Mouse (Mus musculus) ES-Bruce4 (cell line): Measurements from ENCODE around the gene Ehbp1l1. TPM values are rescaled to one million over a fixed set of nuclear protein-coding genes. Genes with fewer than 3 reads are reported as not detected.

Experiments used
- H3K27ac ChIP-seq: 2 replicates; pipeline ENCODE4 v1.5.1; 2012; ENCODE audit warnings: low read length, inconsistent platforms; ENCODE audit not compliant: insufficient read depth
- H3K27me3 ChIP-seq: 2 replicates; pipeline ENCODE4 v1.6.1; 2012; ENCODE audit warnings: mild to moderate bottlenecking, low read length, inconsistent platforms; ENCODE audit not compliant: control insufficient read depth, poor library complexity, insufficient read depth, severe bottlenecking
- H3K36me3 ChIP-seq: 2 replicates; pipeline ENCODE4 v1.6.1; 2012; ENCODE audit warnings: inconsistent platforms, mild to moderate bottlenecking, low read length, moderate library complexity; ENCODE audit not compliant: control insufficient read depth, poor library complexity, insufficient read depth, severe bottlenecking
- H3K4me1 ChIP-seq: one replicate; pipeline ENCODE4 v1.8.1; 2011; ENCODE audit warnings: low read length; ENCODE audit not compliant: control insufficient read depth, insufficient read depth
- H3K4me3 ChIP-seq: 2 replicates; pipeline ENCODE4 v1.5.1; 2011; ENCODE audit warnings: low read depth, mild to moderate bottlenecking, low read length
- H3K9ac ChIP-seq: 2 replicates; pipeline ENCODE4 v1.6.1; 2012; ENCODE audit warnings: low read depth, mild to moderate bottlenecking, inconsistent platforms; ENCODE audit not compliant: poor library complexity, severe bottlenecking
- H3K9me3 ChIP-seq: replicated peaks from 2 replicates; pipeline ENCODE4 v1.6.1; 2012; ENCODE audit warnings: mild to moderate bottlenecking, low read length, inconsistent platforms; ENCODE audit not compliant: control insufficient read depth, poor library complexity, insufficient read depth, severe bottlenecking
- CTCF ChIP-seq: IDR thresholded peaks from one replicate; pipeline ENCODE4 v1.8.1; 2011; ENCODE audit warnings: low read depth, low read length
- EP300 ChIP-seq: IDR thresholded peaks from 2 replicates; pipeline ENCODE4 v1.6.1; 2011; ENCODE audit warnings: low read depth, low read length; ENCODE audit not compliant: insufficient read depth
- POLR2A ChIP-seq: IDR thresholded peaks from one replicate; pipeline ENCODE4 v1.8.1; 2011; ENCODE audit warnings: low read length; ENCODE audit not compliant: insufficient read depth
- polyA plus RNA-seq: library from polyadenylated mRNA; stranded (reverse); fragments of >200 nt; gene quantifications from 2 replicates; pipeline ENCODE4 v1.2.4, GENCODE M21; 2011; ENCODE audit warnings: low read depth; ENCODE audit not compliant: missing spikeins, insufficient read depth, insufficient read length

The Ehbp1l1 gene
- polyA plus RNA-seq, 1 experiment, result 4.3 TPM

GRCm38 (mm10) chr19:5746907-5747363, 20.8 kb upstream of the Ehbp1l1 start:
- H3K9me3 ChIP-seq, result no peaks in the 10 kb centered on the region
- H3K4me3 ChIP-seq, result no peak overlapping the region
- TF ChIP-seq CTCF (no peak), POLR2A (no peak), EP300 (no peak)
- H3K9ac ChIP-seq, result no peak overlapping the region
- no peak overlapping the region for H3K27ac ChIP-seq
- peaks cover 7% of the 10 kb centered on the region for H3K4me1 ChIP-seq
- no peaks in the 10 kb centered on the region for H3K36me3 ChIP-seq
- no peaks in the 10 kb centered on the region; the same call in 1 of the 2 replicates for H3K27me3 ChIP-seq

DNA sequence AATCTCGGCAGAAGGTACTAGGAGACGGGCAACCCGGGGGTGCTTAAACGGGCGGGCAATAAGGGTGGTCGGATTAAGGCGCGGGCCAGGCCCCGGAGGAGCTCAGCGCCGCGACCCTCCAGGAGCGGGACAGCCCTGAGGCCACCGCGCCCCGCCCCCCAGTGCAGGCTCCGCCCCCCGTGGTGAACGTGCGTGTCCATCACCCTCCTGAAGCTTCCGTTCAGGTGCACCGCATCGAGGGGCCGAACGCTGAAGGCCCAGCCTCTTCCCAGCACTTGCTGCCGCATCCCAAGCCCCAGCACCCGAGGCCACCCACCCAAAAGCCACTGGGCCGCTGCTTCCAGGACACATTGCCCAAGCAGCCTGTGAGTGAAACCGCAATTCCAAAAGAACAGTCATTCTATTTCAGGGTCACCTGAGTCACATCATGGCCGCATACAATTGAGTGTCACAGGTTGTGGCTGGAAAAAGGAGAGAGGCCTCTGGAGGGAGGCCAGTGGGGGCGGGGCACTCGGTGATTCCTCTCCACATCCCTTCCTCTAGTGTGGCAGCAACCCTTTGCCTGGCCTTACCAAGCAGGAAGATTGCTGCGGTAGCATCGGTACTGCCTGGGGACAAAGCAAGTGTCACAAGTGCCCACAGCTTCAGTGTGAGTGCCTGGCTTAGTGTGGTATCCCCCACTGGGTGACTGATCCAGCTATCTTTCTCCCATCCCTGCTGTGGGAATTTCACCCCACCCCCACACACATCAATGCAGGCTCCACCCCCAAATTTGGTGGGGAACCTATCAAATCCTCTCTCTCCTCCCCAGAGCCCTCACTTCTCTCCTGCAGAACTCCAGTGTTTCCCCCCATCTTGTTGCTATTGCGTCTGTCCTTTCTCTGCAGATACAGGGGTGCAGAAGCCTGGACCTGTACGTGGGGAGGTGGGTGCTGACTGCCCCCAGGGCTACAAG, 19.9 kb upstream of the Ehbp1l1 start:
- Histone ChIP-seq H3K9ac (peak overlapping the region; percentile 23; the same call in 1 of the 2 replicates), H3K27me3 (no peaks in the 10 kb centered on the region; the same call in 1 of the 2 replicates), H3K36me3 (no peaks in the 10 kb centered on the region), H3K27ac (no peak overlapping the region), H3K4me3 (peak overlapping the region; percentile 64), H3K4me1 (peaks cover 7% of the 10 kb centered on the region), H3K9me3 (no peaks in the 10 kb centered on the region)
- TF ChIP-seq EP300 (no peak), POLR2A (no peak), CTCF (no peak)

DNA sequence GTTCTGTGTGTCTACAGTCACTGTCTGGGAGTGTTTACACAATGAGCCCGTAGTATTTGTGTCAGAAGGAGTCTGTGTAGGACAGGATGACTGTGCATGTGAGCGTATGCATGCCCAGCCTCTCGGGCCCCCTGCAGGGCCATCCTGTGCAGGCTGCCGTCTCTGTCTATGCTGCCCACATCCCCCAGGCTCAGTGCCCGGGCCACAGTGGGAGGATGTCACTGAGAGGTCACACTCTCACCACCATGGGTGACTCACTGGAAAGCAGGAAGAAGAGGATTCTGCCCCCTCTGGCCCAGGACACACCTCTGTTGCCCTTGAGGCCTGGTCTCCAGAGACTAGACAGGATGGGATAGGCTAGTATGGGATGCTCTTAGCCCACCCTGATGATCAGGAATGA, 17.5 kb upstream of the Ehbp1l1 start:
- Histone ChIP-seq H3K27me3 (no peaks in the 10 kb centered on the region; the same call in 1 of the 2 replicates), H3K36me3 (no peaks in the 10 kb centered on the region), H3K4me3 (no peak overlapping the region), H3K4me1 (peaks cover 8% of the 10 kb centered on the region), H3K9me3 (no peaks in the 10 kb centered on the region), H3K27ac (no peak overlapping the region), H3K9ac (no peak overlapping the region)
- TF ChIP-seq EP300 (no peak), CTCF (no peak), POLR2A (no peak)

DNA sequence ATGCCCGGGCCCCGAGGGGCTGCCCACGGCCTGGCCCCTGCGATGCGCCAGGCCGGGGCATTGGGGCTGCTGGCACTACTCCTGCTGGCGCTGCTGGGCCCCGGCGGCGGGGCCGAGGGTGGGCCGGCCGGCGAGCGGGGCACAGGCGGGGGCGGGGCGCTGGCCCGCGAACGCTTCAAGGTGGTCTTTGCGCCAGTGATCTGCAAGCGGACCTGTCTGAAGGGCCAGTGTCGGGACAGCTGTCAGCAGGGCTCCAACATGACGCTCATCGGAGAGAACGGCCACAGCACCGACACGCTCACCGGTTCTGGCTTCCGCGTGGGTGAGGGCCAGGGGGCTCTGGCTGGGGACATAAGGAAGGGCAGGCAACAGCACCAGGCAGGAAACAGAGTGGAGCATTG, 16.1 kb upstream of the Ehbp1l1 start:
- TF ChIP-seq CTCF (no peak), POLR2A (no peak), EP300 (no peak)
- peak overlapping the region; percentile 81 for H3K9ac ChIP-seq
- no peak overlapping the region for H3K27ac ChIP-seq
- peaks cover 8% of the 10 kb centered on the region for H3K4me1 ChIP-seq
- peak overlapping the region; percentile 67 for H3K4me3 ChIP-seq
- H3K27me3 ChIP-seq, result no peaks in the 10 kb centered on the region; the same call in 1 of the 2 replicates
- H3K9me3 ChIP-seq, result no peaks in the 10 kb centered on the region
- no peaks in the 10 kb centered on the region for H3K36me3 ChIP-seq

DNA sequence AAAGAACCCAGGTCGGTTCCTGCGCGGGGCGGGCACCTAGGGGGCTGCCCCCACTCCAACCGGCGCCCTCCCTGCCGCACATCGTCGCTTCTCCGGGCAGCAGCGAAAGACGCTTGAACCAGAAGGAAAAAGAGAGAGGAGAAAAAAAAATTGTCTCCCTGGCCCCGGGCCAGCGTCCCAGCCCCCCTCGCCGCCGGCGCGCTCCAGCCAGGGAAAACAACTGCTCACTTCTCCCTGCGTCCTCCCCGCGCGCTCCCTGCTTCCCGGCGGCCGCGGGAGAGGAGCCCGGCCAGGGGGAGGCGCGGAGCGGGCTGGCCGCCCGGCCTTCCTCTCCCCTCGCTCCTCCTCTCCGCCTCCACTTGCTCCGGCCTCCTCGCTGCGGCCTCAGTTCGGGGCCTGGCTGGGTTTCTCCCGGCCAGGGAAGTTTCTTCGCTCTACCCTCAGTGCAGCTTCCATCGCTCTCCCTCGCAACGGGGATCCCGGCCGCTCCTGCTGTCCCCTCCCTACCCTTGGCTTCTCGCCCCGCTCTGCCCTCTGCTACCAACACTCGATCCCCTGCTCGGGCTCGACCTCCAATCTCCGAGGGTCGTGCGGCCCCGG, 15.6 kb upstream of the Ehbp1l1 start:
- Histone ChIP-seq H3K4me1 (peaks cover 6% of the 10 kb centered on the region), H3K9ac (peak overlapping the region; percentile 81), H3K36me3 (no peaks in the 10 kb centered on the region), H3K27me3 (no peaks in the 10 kb centered on the region; the same call in 1 of the 2 replicates), H3K4me3 (peak overlapping the region; percentile 67), H3K27ac (no peak overlapping the region), H3K9me3 (no peaks in the 10 kb centered on the region)
- no peak for TF ChIP-seq EP300
- no peak for TF ChIP-seq POLR2A
- no peak for TF ChIP-seq CTCF
